Mouse (Mus musculus): ENCODE data around the gene Stx8.

- TF ChIP-seq CTCF (IDR thresholded peaks at IDR 0.05; ENCODE audit: extremely low read depth, insufficient read depth, low read length): no peak
- no peak for TF ChIP-seq POLR2A (IDR thresholded peaks at IDR 0.05; ENCODE audit: extremely low read depth, insufficient read depth, low read length)
These were observed 60.6 kb downstream of the Stx8 start for GRCm38 (mm10) chr11:68026590-68026989.
